Mouse (Mus musculus) embryonic fibroblast, embryonic 13.5 days (primary cell): ENCODE results near the gene Exoc6b.

Source experiments
- CTCF ChIP-seq: IDR thresholded peaks from 2 replicates; pipeline ENCODE4 v1.5.1; 2011; ENCODE audit warnings: mild to moderate bottlenecking, control low read depth, low read length, moderate library complexity, borderline replicate concordance; ENCODE audit not compliant: insufficient read depth
- POLR2A ChIP-seq: IDR thresholded peaks from 2 replicates; pipeline ENCODE4 v1.6.1; 2011; ENCODE audit warnings: low read depth, mild to moderate bottlenecking, control low read depth, low read length, moderate library complexity

DNA sequence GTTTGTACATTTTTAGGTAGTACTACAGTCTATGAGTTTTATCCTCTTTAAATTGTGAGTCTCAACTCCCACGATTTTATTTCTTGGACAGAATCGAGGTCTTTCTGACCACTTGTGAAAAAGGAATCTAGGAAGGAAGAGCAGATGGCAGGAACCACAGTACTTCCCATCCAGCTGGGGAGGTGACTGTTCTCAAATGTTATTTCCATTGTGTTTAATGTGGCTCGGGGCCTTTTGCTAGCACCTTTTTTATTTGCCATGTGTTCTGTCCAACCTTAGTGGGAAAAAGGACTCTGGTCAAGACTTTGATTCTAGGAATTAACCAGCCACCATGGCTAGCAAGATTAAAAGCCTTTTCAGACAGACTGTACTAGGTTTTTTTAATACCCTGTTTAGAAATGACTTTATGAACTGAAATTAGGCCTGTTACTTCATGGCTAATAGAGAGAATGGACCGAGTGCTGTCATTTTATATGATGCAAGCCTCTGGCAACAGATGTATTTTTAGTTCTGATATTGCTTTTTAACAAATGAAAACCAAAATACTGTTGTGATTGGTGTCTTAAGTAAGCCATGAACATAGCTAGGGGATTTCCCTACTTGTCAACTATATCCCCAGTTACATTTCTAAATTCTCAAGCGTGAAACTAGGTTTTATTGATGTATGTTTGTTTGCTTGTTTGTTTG lies 104.4 kb downstream of the Exoc6b start:
- TF ChIP-seq POLR2A (no peak), CTCF (no peak)
